Mouse (Mus musculus) C2C12 (cell line): ENCODE measurements around the gene Dnmt3l. TPM values are rescaled to one million over a fixed set of nuclear protein-coding genes. Genes with fewer than 3 reads are reported as not detected.

Experiments
- H3K27me3 ChIP-seq: one replicate; pipeline ENCODE4 v1.6.1; 2011; ENCODE audit not compliant: control insufficient read depth, insufficient read depth, insufficient read length
- H3K36me3 ChIP-seq: one replicate; pipeline ENCODE4 v1.6.1; 2011; ENCODE audit not compliant: control insufficient read depth, insufficient read depth
- H3K4me3 ChIP-seq: one replicate; pipeline ENCODE4 v1.5.1; 2011; ENCODE audit warnings: mild to moderate bottlenecking, control low read depth; ENCODE audit not compliant: poor library complexity, insufficient read depth, severe bottlenecking
- H3K79me2 ChIP-seq: one replicate; pipeline ENCODE4 v1.6.1; 2011; ENCODE audit not compliant: control insufficient read depth, insufficient read depth
- H3K79me3 ChIP-seq: one replicate; pipeline ENCODE4 v1.6.1; 2011; ENCODE audit warnings: low read depth, control low read depth
- H3ac ChIP-seq: one replicate; pipeline ENCODE3; 2011; ENCODE audit warnings: low read depth; ENCODE audit not compliant: control insufficient read depth, insufficient read length
- CEBPB ChIP-seq: IDR thresholded peaks from one replicate; pipeline ENCODE4 v1.6.1; 2011; ENCODE audit warnings: low read depth, mild to moderate bottlenecking, control low read depth, moderate library complexity
- CTCF ChIP-seq: IDR thresholded peaks from one replicate; pipeline ENCODE4 v1.5.1; 2011; ENCODE audit not compliant: control insufficient read depth, insufficient read depth, insufficient read length
- FOSL1 ChIP-seq: IDR thresholded peaks from one replicate; pipeline ENCODE4 v1.8.0; 2011; ENCODE audit warnings: mild to moderate bottlenecking, low read length; ENCODE audit not compliant: poor library complexity, insufficient read depth, severe bottlenecking
- MAX ChIP-seq: IDR thresholded peaks from one replicate; pipeline ENCODE4 v1.6.1; 2011; ENCODE audit warnings: mild to moderate bottlenecking, control low read depth
- MYOD1 ChIP-seq: IDR thresholded peaks from one replicate; pipeline ENCODE4 v1.6.1; 2011; ENCODE audit warnings: low read depth; ENCODE audit not compliant: control insufficient read depth, insufficient read length
- MYOG ChIP-seq: IDR thresholded peaks from one replicate; pipeline ENCODE4 v1.6.1; 2011; ENCODE audit not compliant: control insufficient read depth, insufficient read length; ENCODE audit errors: extremely low read depth
- USF1 ChIP-seq: IDR thresholded peaks from one replicate; pipeline ENCODE4 v1.6.1; 2011; ENCODE audit warnings: low read depth, mild to moderate bottlenecking, control low read depth, moderate library complexity
- polyA plus RNA-seq: library from polyadenylated mRNA; unstranded; fragments of >200 nt; fragmentation: generic; extraction: Trizol; gene quantifications from one replicate; pipeline ENCODE4 v1.2.1, GENCODE M21; 2012; ENCODE audit warnings: missing spikeins

Gene Dnmt3l
- polyA plus RNA-seq, 1 experiment = not detected

GRCm38 (mm10) chr10:78028129-78028528 is 13.6 kb upstream of the Dnmt3l start:
- TF ChIP-seq USF1 (no peak), CEBPB (no peak), CTCF (peak; percentile 37)
- Histone ChIP-seq H3K79me3 (no peaks in the 10 kb centered on the region), H3K36me3 (no peaks in the 10 kb centered on the region), H3K27me3 (peaks cover 6% of the 10 kb centered on the region), H3K79me2 (no peaks in the 10 kb centered on the region), H3ac (no peak overlapping the region), H3K4me3 (no peak overlapping the region)

GRCm38 (mm10) chr10:78029080-78029479 is 12.7 kb upstream of the Dnmt3l start:
- no peaks in the 10 kb centered on the region for H3K36me3 ChIP-seq
- H3K4me3 ChIP-seq = no peak overlapping the region
- TF ChIP-seq USF1 (no peak), MAX (no peak), MYOG (no peak), CEBPB (no peak), MYOD1 (no peak), FOSL1 (no peak)
- H3K27me3 ChIP-seq = peaks cover 7% of the 10 kb centered on the region
- no peaks in the 10 kb centered on the region for H3K79me2 ChIP-seq
- no peak overlapping the region for H3ac ChIP-seq
- H3K79me3 ChIP-seq = no peaks in the 10 kb centered on the region

GRCm38 (mm10) chr10:78031987-78032386 is 9.8 kb upstream of the Dnmt3l start:
- no peak overlapping the region for H3ac ChIP-seq
- H3K79me3 ChIP-seq = no peaks in the 10 kb centered on the region
- no peak for TF ChIP-seq CEBPB
- no peak for TF ChIP-seq MAX
- TF ChIP-seq MYOG = no peak
- TF ChIP-seq CTCF = no peak
- TF ChIP-seq USF1 = no peak
- no peak for TF ChIP-seq FOSL1
- TF ChIP-seq MYOD1 = no peak
- H3K4me3 ChIP-seq = no peak overlapping the region
- H3K27me3 ChIP-seq = peaks cover 25% of the 10 kb centered on the region
- no peaks in the 10 kb centered on the region for H3K79me2 ChIP-seq
- H3K36me3 ChIP-seq = no peaks in the 10 kb centered on the region

- Histone ChIP-seq H3K36me3 (no peaks in the 10 kb centered on the region), H3K27me3 (peaks cover 52% of the 10 kb centered on the region), H3K79me2 (no peaks in the 10 kb centered on the region), H3K79me3 (no peaks in the 10 kb centered on the region), H3K4me3 (no peak overlapping the region), H3ac (no peak overlapping the region)
- TF ChIP-seq MYOG (no peak), MAX (no peak), USF1 (no peak), MYOD1 (no peak), CEBPB (no peak), FOSL1 (no peak), CTCF (no peak)
Measured at GRCm38 (mm10) chr10:78037139-78037538, 4.6 kb upstream of the Dnmt3l start.

GRCm38 (mm10) chr10:78042096-78042495 is 349 bp downstream of the Dnmt3l start:
- Histone ChIP-seq H3ac (no peak overlapping the region), H3K79me2 (no peaks in the 10 kb centered on the region), H3K4me3 (no peak overlapping the region), H3K36me3 (no peaks in the 10 kb centered on the region), H3K79me3 (no peaks in the 10 kb centered on the region), H3K27me3 (peaks cover 44% of the 10 kb centered on the region)
- no peak for TF ChIP-seq FOSL1
- TF ChIP-seq USF1 = no peak
- no peak for TF ChIP-seq MYOG
- TF ChIP-seq MYOD1 = no peak
- no peak for TF ChIP-seq CEBPB
- TF ChIP-seq CTCF = no peak
- TF ChIP-seq MAX = no peak

- Histone ChIP-seq H3K36me3 (no peaks in the 10 kb centered on the region), H3K79me2 (no peaks in the 10 kb centered on the region), H3K4me3 (no peak overlapping the region), H3ac (no peak overlapping the region), H3K79me3 (no peaks in the 10 kb centered on the region), H3K27me3 (peaks cover 36% of the 10 kb centered on the region)
- TF ChIP-seq MYOG = no peak
- no peak for TF ChIP-seq CTCF
- no peak for TF ChIP-seq MYOD1
- no peak for TF ChIP-seq USF1
- no peak for TF ChIP-seq MAX
Measured at GRCm38 (mm10) chr10:78042697-78043405, 1.1 kb downstream of the Dnmt3l start.
